28 mouse cellular contexts compared by ENCODE assay signal in genomic region chr14:62258125-62258524, GRCm38 (mm10). TPM values are rescaled to one million over a fixed set of nuclear protein-coding genes. Genes with fewer than 3 reads are reported as not detected.
A peak's percentile ranks its signal among the peaks of the same experiment; 100 is the strongest.
DNase-seq lines count a peak whose midpoint lies in the region; ATAC-seq and TF ChIP-seq lines count a peak whose summit lies in the region.
"Had no signal": no experiment of that assay in that cellular context is flagged by ENCODE, and none has a peak within 500 bp of the region (broad histone marks: within the 10 kb centered on the region; RNA-seq: fewer than 3 reads in every experiment).

No protein-coding gene starts in this region.

- H3K4me3 ChIP-seq in heart, embryonic 11.5 days (ENCODE audit: low read depth, low read length): no peak overlapping the region
- no peak overlapping the region for H3K4me3 ChIP-seq in heart, embryonic 14.5 days (ENCODE audit: control insufficient read depth in 1 of 2, insufficient read depth in 1 of 2, low read depth in 1 of 2, low read length in 2 of 2)
- H3K4me3 ChIP-seq in heart, postnatal 0 days (ENCODE audit: low read depth, low read length): no peak overlapping the region
- H3K4me3 ChIP-seq in heart, embryonic 10.5 days: no peak overlapping the region
- H3K4me3 ChIP-seq: forebrain, embryonic 10.5 days; forebrain, embryonic 13.5 days had no signal

- peak overlapping the region; percentile 31; the same call in 1 of the 2 replicates for H3K27ac ChIP-seq in heart, embryonic 11.5 days (ENCODE audit: low read depth, low read length)
- peak overlapping the region; percentile 58 to 75; a peak in 3 of 4 replicates for H3K27ac ChIP-seq in heart, embryonic 14.5 days (replicated peaks in 1 of 2; ENCODE audit: control insufficient read depth in 1 of 2, insufficient read depth in 1 of 2, low read depth in 2 of 2, low read length in 2 of 2)
- H3K27ac ChIP-seq in heart, postnatal 0 days (ENCODE audit: low read depth): peak overlapping the region; percentile 39; the same call in 1 of the 2 replicates
- H3K27ac ChIP-seq in heart, embryonic 10.5 days: no peak overlapping the region
- H3K27ac ChIP-seq: forebrain, embryonic 13.5 days; hindbrain, embryonic 14.5 days; hindbrain, postnatal 0 days had no signal

- H3K9ac ChIP-seq in heart, embryonic 11.5 days (ENCODE audit: low read depth, low read length): no peak overlapping the region
- no peak overlapping the region for H3K9ac ChIP-seq in heart, embryonic 14.5 days (ENCODE audit: low read length)
- no peak overlapping the region for H3K9ac ChIP-seq in heart, postnatal 0 days (replicated peaks; ENCODE audit: low read depth, low read length)
- H3K9ac ChIP-seq: forebrain, embryonic 13.5 days; hindbrain, embryonic 14.5 days had no signal

- H3K4me1 ChIP-seq in heart, embryonic 11.5 days (ENCODE audit: control insufficient read depth, insufficient read depth, low read length): peaks cover 18% of the 10 kb centered on the region
- H3K4me1 ChIP-seq in heart, embryonic 14.5 days (ENCODE audit: control insufficient read depth in 2 of 2, insufficient read depth in 2 of 2, low read length in 2 of 2): peaks cover 12 to 19% of the 10 kb centered on the region in 2 experiments
- H3K4me1 ChIP-seq in heart, postnatal 0 days (ENCODE audit: control insufficient read depth, insufficient read depth): peaks cover 6% of the 10 kb centered on the region; the same call in 1 of the 2 replicates
- H3K4me1 ChIP-seq in heart, embryonic 10.5 days: peaks cover 23% of the 10 kb centered on the region
- H3K4me1 ChIP-seq: forebrain, embryonic 13.5 days had no signal

- no peak for DNase-seq in heart, adult 8-10 months (ENCODE audit: low spot score)
- no peak for DNase-seq in heart, postnatal 4 days
- DNase-seq in heart, postnatal 0 days (ENCODE audit: low spot score): no peak
- DNase-seq in heart, embryonic 10.5 days (ENCODE audit: low spot score): no peak
- DNase-seq: adrenal gland, postnatal 10 days; adrenal gland, postnatal 36 days; B cell, adult 2 months; cerebellum, adult 18-20 months; cerebellum, adult 9-10 months; cerebellum, postnatal 14 days; gastrocnemius, postnatal 10 days; gastrocnemius, postnatal 36 days; kidney, adult 18-20 months; kidney, adult 9 months had no signal

- H3K4me2 ChIP-seq in heart, embryonic 11.5 days: no peak overlapping the region
- H3K4me2 ChIP-seq in heart, embryonic 14.5 days (ENCODE audit: low read length): no peak overlapping the region
- no peak overlapping the region for H3K4me2 ChIP-seq in heart, postnatal 0 days (ENCODE audit: low read depth, low read length)
- H3K4me2 ChIP-seq: forebrain, embryonic 13.5 days; hindbrain, embryonic 14.5 days had no signal

- no peaks in the 10 kb centered on the region for H3K27me3 ChIP-seq in heart, embryonic 11.5 days (ENCODE audit: control insufficient read depth, insufficient read depth, low read length)
- no peaks in the 10 kb centered on the region for H3K27me3 ChIP-seq in heart, embryonic 14.5 days (ENCODE audit: control insufficient read depth, insufficient read depth, low read length)
- no peaks in the 10 kb centered on the region for H3K27me3 ChIP-seq in heart, postnatal 0 days (ENCODE audit: control insufficient read depth, insufficient read depth, low read length)
- no peaks in the 10 kb centered on the region for H3K27me3 ChIP-seq in heart, embryonic 10.5 days (ENCODE audit: insufficient read depth, poor library complexity, severe bottlenecking)
- H3K27me3 ChIP-seq: CH12.LX; forebrain, embryonic 13.5 days; Patski had no signal

- no peaks in the 10 kb centered on the region for H3K9me3 ChIP-seq in heart, embryonic 11.5 days (replicated peaks; ENCODE audit: control insufficient read depth, low read length)
- H3K9me3 ChIP-seq in heart, embryonic 14.5 days (ENCODE audit: control insufficient read depth, low read length): no peaks in the 10 kb centered on the region
- no peaks in the 10 kb centered on the region for H3K9me3 ChIP-seq in heart, postnatal 0 days (replicated peaks; ENCODE audit: control insufficient read depth, low read length)
- H3K9me3 ChIP-seq in heart, embryonic 10.5 days: no peaks in the 10 kb centered on the region
- H3K9me3 ChIP-seq: forebrain, embryonic 10.5 days; forebrain, embryonic 13.5 days; G1E had no signal

- ATAC-seq in heart, embryonic 11.5 days (replicated peaks; ENCODE audit: insufficient number of reproducible peaks, low FRiP score, low TSS enrichment): no peak
- peak; percentile 75; the same call in 1 of the 2 replicates for ATAC-seq in heart, embryonic 14.5 days (ENCODE audit: insufficient number of reproducible peaks, insufficient read depth, low FRiP score, low read depth)
- ATAC-seq in heart, postnatal 0 days (ENCODE audit: insufficient read depth, low read depth): no peak
- ATAC-seq: forebrain, embryonic 13.5 days; forebrain, embryonic 16.5 days; hindbrain, postnatal 0 days; inflammation-experienced regulatory T-cells, adult 6 months; intestine, embryonic 16.5 days; Patski had no signal

- WGBS in heart, embryonic 11.5 days (ENCODE audit: insufficient replicate concordance): 16% methylated on average over 6 of the region's 6 CpGs
- 11% methylated on average over 6 of the region's 6 CpGs for WGBS in heart, embryonic 14.5 days
- WGBS in heart, postnatal 0 days: 28% methylated on average over 6 of the region's 6 CpGs
- 18% methylated on average over 6 of the region's 6 CpGs for WGBS in heart, embryonic 10.5 days

- TF ChIP-seq CTCF in heart, postnatal 0 days (IDR thresholded peaks at IDR 0.05; ENCODE audit: low read depth): no peak

- no peak for TF ChIP-seq EP300 in heart, postnatal 0 days (IDR thresholded peaks at IDR 0.05; ENCODE audit: low read depth)

- H3K36me3 ChIP-seq in heart, embryonic 11.5 days (ENCODE audit: control insufficient read depth, insufficient read depth, low read length): no peaks in the 10 kb centered on the region
- no peaks in the 10 kb centered on the region for H3K36me3 ChIP-seq in heart, embryonic 14.5 days (ENCODE audit: control insufficient read depth, insufficient read depth, low read length)
- H3K36me3 ChIP-seq in heart, postnatal 0 days (replicated peaks; ENCODE audit: control insufficient read depth, insufficient read depth, low read length): no peaks in the 10 kb centered on the region
- no peaks in the 10 kb centered on the region for H3K36me3 ChIP-seq in heart, embryonic 10.5 days
- H3K36me3 ChIP-seq: forebrain, embryonic 10.5 days; G1E had no signal

RNA-seq across cellular contexts. Expression of gene Rnaseh2b, which starts 34.3 kb away (rescaled TPM):
- polyA plus RNA-seq in heart, embryonic 11.5 days (2014; fragmentation: Nextera tagmentation; extraction: Ambion mirVana): 64.2 and 67.8 TPM in 2 replicates
- total RNA-seq in heart, adult 8-10 months (2022): 10 to 100 TPM in 3 of 4 experiments, 1 to 10 TPM in 1; 9.8 to 13.4 (median 11.0) TPM
- 68.9 and 70.4 TPM in 2 replicates for polyA plus RNA-seq in heart, embryonic 14.5 days (2014; fragmentation: Nextera tagmentation; extraction: Ambion mirVana)
- total RNA-seq in heart, postnatal 4 days (2021): 10 to 100 TPM; 34.9 to 35.5 TPM
- 23.8 and 23.9 TPM in 2 replicates for total RNA-seq in heart, postnatal 0 days (2014; rRNA removed; ENCODE audit: low replicate concordance)
- 38.0 and 40.5 TPM in 2 replicates for polyA plus RNA-seq in heart, postnatal 0 days (2015; fragmentation: Nextera tagmentation; extraction: Ambion mirVana)
- polyA plus RNA-seq in heart, embryonic 10.5 days (2016; fragmentation: Nextera tagmentation; extraction: Ambion mirVana): 61.0 and 65.2 TPM in 2 replicates

RNA-seq across cellular contexts. Expression of gene Dleu7, which starts 34.7 kb away (rescaled TPM):
- polyA plus RNA-seq in heart, embryonic 11.5 days (2014; fragmentation: Nextera tagmentation; extraction: Ambion mirVana): 0.82 and 1.2 TPM in 2 replicates
- total RNA-seq in heart, adult 8-10 months (2022): under 1 TPM in 1 of 4 experiments, not detected in 3; 0.17 TPM
- polyA plus RNA-seq in heart, embryonic 14.5 days (2014; fragmentation: Nextera tagmentation; extraction: Ambion mirVana): 0.78 and 0.80 TPM in 2 replicates
- under 1 TPM; 0.18 to 0.21 TPM for total RNA-seq in heart, postnatal 4 days (2021)
- total RNA-seq in heart, postnatal 0 days (2014; rRNA removed; ENCODE audit: low replicate concordance): 0.65 TPM in 1 of 2 replicates, not detected in the other
- polyA plus RNA-seq in heart, postnatal 0 days (2015; fragmentation: Nextera tagmentation; extraction: Ambion mirVana): 0.16 and 0.23 TPM in 2 replicates
- polyA plus RNA-seq in heart, embryonic 10.5 days (2016; fragmentation: Nextera tagmentation; extraction: Ambion mirVana): 1.1 and 1.5 TPM in 2 replicates
- total RNA-seq: adrenal gland, adult 18-20 months; adrenal gland, postnatal 36 days; CH12.LX; G1E; gastrocnemius, postnatal 36 days; granulocyte monocyte progenitor cell, adult 5-6 weeks had no signal
- polyA plus RNA-seq: G1E; inflammation-experienced regulatory T-cells, adult 6 months had no signal
